Mouse (Mus musculus) frontal cortex, postnatal 14 days (tissue): ENCODE results near the gene Hmgb2.
"Not testable (repeated sequence)": the region's sequence is repeated elsewhere in the genome, so short reads cannot be mapped to it uniquely, and the experiment has no call there.

Experiments
- DNase-seq, 2 experiments: peaks; one replicate each; pipeline ENCODE4 v3.0.0; 2022; ENCODE audit warnings: low spot score in 2 of 2

Gene Hmgb2

GRCm38 (mm10) chr8:57510791-57511315 is 854 bp upstream of the Hmgb2 start:
- no peak for DNase-seq

- peak in 1 of 2 experiments; percentile 20 for DNase-seq
These were observed 692 bp downstream of the Hmgb2 start for GRCm38 (mm10) chr8:57512141-57513056.

DNA sequence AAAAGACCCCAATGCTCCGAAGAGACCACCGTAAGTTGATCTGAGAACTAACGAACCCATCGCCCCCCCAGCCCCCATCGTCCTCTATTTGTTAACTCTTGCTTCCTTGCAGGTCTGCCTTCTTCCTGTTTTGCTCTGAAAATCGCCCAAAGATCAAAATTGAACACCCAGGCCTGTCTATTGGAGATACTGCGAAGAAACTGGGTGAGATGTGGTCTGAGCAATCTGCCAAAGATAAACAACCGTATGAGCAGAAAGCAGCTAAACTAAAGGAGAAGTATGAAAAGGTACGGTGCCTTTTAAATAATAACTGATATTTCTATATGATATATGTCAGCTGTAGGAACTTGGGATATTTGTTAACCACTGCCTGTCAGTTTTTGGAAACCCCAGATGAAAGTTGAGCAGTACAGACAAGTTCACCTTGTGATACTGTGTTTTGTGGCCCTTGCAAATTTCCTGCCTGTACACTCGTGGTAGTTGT is 1.5 kb downstream of the Hmgb2 start:
- not testable (repeated sequence) for DNase-seq

- not testable (repeated sequence) for DNase-seq
These were observed 5.0 kb downstream of the Hmgb2 start for GRCm38 (mm10) chr8:57516685-57517084.

DNA sequence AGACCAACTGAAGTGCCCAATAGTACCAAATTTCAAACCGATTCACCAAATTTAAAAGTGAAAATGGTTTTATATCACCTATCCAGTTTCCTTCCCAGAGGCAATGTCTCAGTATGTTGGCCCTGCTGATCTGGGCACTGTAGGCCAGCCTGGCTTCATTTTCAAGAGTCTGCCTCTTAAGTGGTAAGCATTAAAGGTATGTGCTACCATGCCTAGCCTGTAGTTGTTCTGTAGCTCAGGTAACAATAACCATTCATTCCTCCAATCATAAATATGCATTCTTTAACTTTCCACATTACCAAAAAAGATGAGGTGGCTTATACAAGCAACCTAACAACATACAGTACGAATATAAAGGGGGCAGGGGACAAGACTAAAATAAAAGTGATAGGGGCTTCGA is 6.0 kb downstream of the Hmgb2 start:
- DNase-seq: no peak

DNA sequence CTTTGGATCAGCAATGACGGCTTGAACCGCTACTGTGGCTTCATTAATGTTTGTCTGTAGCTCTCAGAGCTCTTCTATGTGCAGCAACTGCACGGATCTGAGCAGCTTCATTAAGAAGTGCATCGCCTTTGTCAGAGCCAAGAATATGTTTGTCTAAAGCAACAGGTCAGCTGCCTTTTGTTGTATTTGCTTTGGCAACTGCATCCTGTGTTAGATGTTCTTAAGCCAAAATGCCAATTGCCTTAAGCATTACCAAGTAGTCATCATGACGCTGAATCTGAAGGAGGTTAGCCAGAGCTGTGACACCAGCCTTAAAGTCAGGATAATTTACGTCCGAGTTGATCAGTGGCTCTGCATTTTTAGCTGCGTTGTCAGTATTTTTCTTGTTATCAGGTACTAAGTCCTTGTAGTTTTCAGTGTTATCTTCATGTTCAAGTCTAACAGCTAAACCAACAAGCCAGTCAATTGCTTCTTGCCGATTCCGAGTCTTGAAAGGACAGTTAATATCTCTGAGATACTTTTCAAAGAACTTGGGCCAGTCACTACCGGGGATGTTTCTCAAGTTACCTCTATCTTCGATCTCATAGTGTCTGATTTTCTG is 8.6 kb downstream of the Hmgb2 start:
- DNase-seq: no peak

DNA sequence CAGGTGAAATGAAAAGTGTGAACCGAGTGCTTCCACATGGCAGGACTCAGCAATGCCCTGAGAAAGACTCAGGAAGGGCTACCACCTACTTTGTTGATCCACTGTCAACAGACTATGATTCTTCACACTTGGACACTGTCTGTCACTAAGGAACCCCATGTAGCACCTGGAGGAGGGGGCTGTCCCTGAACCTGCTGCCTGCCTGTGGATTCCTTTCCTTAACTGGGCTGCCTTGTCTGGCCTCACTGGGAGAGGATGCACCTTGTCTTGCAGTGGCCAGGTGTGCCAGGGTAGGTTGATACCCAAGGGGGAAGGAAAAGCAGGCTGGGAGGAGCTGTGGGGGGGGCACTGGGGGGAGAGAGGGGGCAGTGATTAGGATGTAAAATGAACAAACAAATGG is 16.3 kb downstream of the Hmgb2 start:
- DNase-seq: no peak

DNA sequence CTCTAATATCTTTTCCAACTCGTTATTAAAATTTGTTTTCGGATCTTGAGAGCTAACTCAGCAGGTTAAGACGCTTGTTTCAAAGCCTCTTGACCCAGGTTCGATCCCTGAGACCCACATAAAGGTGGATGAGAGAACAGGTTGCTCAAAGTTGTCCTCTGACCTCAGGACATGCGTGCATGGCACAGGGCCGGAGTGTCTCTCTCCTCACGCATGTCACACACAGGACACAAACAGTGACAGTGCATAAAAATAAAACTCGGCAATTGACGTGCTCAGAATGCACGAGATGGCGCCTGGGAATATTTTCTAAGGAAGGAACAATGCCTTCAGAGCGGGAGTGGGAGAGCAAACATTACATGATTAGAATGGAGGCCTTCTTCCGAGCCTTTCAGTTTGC is 18.5 kb downstream of the Hmgb2 start:
- DNase-seq: no peak

- DNase-seq: peak; percentile 54 to 72
These were observed 19.1 kb downstream of the Hmgb2 start for GRCm38 (mm10) chr8:57530666-57531349.

GRCm38 (mm10) chr8:57532223-57532622 is 20.5 kb downstream of the Hmgb2 start:
- DNase-seq: no peak

GRCm38 (mm10) chr8:57533106-57533505 is 21.4 kb downstream of the Hmgb2 start:
- no peak for DNase-seq

DNA sequence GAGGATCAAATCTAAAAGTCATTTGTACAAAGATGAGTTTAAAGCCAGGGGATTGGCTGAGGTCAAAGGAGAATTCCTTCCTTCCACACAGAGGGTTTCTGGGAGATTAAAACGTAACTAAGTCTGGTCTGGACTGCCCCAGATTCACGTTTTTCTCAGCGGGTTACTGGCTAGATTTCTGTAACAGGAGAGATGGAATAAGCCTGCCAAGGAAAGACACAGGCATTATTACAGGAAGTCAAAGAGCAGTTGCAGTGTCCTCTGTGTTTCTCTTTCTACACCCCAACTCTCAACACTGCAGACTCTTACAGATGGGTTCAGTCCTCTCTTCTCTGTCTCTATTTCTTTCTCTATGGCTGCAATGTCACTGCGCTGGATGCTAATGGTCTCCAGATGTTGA is 22.8 kb downstream of the Hmgb2 start:
- DNase-seq: no peak

- DNase-seq: no peak
These were observed 24.5 kb downstream of the Hmgb2 start for GRCm38 (mm10) chr8:57536167-57536566.

GRCm38 (mm10) chr8:57538601-57539000 is 26.9 kb downstream of the Hmgb2 start:
- no peak for DNase-seq

- peak; percentile 34 to 72 for DNase-seq
These were observed 28.6 kb downstream of the Hmgb2 start for GRCm38 (mm10) chr8:57540110-57540838.

DNA sequence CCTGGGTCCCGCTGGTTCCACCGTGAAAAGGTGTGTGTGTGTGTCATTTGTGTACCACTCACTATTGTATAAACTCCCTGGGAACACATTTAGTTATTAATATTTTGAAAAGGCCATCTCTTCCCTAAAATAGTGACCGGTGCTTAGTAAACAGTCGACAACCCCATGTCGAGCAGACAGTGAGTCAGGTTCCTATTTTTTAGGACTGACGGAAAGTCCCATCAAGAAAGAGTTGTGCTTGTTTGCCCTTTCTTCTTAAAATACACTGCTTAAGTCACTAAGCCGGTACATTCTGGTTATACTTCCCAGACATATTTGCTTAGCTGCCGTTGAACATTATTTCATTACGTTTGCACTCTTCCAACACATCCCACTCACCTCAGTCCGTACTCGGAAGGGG is 29.2 kb downstream of the Hmgb2 start:
- no peak for DNase-seq

DNA sequence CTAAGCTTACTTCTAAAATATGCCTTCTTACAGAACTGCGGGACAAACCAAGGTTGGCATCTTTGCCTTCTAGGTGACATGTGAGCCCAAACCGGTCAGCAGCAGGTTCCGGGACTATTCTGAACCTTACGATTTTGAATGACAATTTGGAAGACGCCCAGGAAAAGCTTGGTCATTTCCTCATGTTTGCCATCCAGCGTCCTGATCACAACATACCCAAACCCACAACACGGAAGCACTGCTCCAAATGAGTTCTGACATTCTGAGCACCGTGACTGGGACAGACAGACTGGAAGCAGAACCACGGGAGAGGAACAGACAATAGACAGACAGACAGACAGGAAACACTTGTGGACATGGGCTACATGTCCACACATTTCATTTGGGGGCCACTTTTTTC is 29.7 kb downstream of the Hmgb2 start:
- DNase-seq: no peak

- DNase-seq: no peak
These were observed 34.7 kb downstream of the Hmgb2 start for GRCm38 (mm10) chr8:57546401-57546800.

DNA sequence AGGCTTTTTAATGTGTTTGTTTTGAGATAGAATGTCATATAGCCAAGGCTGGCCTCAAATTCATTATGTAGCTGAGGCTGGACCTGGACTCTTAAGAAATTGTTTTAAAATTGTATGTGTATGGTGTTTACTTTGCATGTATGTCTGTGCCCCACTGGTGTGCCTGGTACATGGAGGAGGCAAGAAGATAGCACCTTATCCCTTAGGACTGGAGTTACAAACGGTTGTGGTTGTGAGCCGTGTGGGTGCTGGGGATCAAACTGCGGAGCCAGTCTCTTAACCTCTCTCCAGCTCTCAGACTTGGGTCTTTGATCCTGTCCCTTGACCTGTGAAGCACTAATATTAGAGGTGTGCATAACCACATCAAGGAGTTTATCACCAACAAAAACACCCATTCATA is 35.1 kb downstream of the Hmgb2 start:
- DNase-seq: no peak

DNA sequence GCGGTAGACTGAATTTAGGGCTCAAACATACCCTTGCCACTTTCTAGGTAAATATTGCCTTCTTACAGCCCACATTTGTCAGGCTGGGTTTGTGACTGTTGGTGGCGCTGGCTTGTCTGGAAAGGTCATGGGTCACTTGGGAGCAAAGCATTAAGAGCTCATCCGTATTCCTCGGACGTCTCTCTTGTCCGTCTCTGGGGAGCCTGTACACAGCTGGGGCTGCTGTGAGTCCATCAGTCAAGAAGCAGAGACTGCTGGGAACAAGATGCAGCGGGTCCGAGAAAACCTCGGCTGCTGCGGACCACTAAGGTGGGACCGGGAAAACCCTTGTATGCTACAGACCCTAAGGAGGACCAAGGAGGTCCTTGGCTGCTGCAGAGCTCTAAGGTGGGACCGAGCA is 35.9 kb downstream of the Hmgb2 start:
- DNase-seq: no peak
